Mouse (Mus musculus) limb, embryonic 11.5 days (tissue): ENCODE results near the gene Rpl35. TPM values are rescaled to one million over a fixed set of nuclear protein-coding genes. Genes with fewer than 3 reads are reported as not detected.

ENCODE experiments used
- ATAC-seq: fragments of 200-750 bp; cut with Nextera tagmentation; 2 replicates; pipeline ENCODE4 v1.8.0; 2017; ENCODE audit warnings: low read depth; ENCODE audit not compliant: insufficient number of reproducible peaks, low FRiP score, low TSS enrichment
- DNase-seq: peaks from one replicate; pipeline ENCODE4 v3.0.0-alpha.2; 2015; ENCODE audit warnings: low spot score
- H3K27ac ChIP-seq: fragments of 300-500 bp; sonication (generic); replicated peaks from 2 replicates; pipeline ENCODE4 v1.5.1; 2014; ENCODE audit warnings: low read depth, mild to moderate bottlenecking, low read length
- H3K27me3 ChIP-seq: fragments of 300-500 bp; sonication (generic); 2 replicates; pipeline ENCODE4 v1.6.1; 2014; ENCODE audit warnings: mild to moderate bottlenecking, low read length, mixed read lengths; ENCODE audit not compliant: control insufficient read depth, insufficient read depth
- H3K36me3 ChIP-seq: fragments of 300-500 bp; sonication (generic); 2 replicates; pipeline ENCODE4 v1.6.1; 2014; ENCODE audit warnings: mild to moderate bottlenecking, low read length, moderate library complexity, mixed read lengths; ENCODE audit not compliant: control insufficient read depth, insufficient read depth
- H3K4me1 ChIP-seq: fragments of 300-500 bp; sonication (generic); 2 replicates; pipeline ENCODE4 v1.6.1; 2014; ENCODE audit warnings: low read length, mixed read lengths; ENCODE audit not compliant: control insufficient read depth, insufficient read depth
- H3K4me2 ChIP-seq: fragments of 300-500 bp; sonication (generic); 2 replicates; pipeline ENCODE4 v1.6.1; 2014; ENCODE audit warnings: low read depth, mild to moderate bottlenecking, moderate library complexity; ENCODE audit not compliant: severe bottlenecking
- H3K4me3 ChIP-seq: fragments of 300-500 bp; sonication (generic); 2 replicates; pipeline ENCODE4 v1.5.1; 2014; ENCODE audit warnings: low read depth, low read length
- H3K9ac ChIP-seq: fragments of 300-500 bp; sonication (generic); 2 replicates; pipeline ENCODE4 v1.6.1; 2014; ENCODE audit warnings: mild to moderate bottlenecking, low read length
- H3K9me3 ChIP-seq: fragments of 300-500 bp; sonication (generic); 2 replicates; pipeline ENCODE4 v1.6.1; 2016; ENCODE audit warnings: low read length; ENCODE audit not compliant: control insufficient read depth
- WGBS: fragments of 180-500 bp; shearing (Covaris S2); extraction: QIAGEN DNeasy Blood & Tissue Kit; methylation state at CpG from one replicate; pipeline ENCODE4 v1.1.7; 2014; 5-methylcytosine and 5-hydroxymethylcytosine counted together
- polyA plus RNA-seq: library from polyadenylated mRNA; unstranded; fragments of >200 nt; fragmentation: Nextera tagmentation; extraction: Ambion mirVana; gene quantifications from 2 replicates; pipeline ENCODE4 v1.2.1, GENCODE M21; 2014

The Rpl35 gene
- polyA plus RNA-seq, 1 experiment from 2014 or later, result 1,159 TPM

GRCm38 (mm10) chr2:38988929-38989328, 16.5 kb downstream of the Rpl35 start:
- H3K27me3 ChIP-seq, result no peaks in the 10 kb centered on the region
- H3K36me3 ChIP-seq, result no peaks in the 10 kb centered on the region
- no peak for ATAC-seq
- no peak for DNase-seq
- H3K4me3 ChIP-seq, result no peak overlapping the region
- no peak overlapping the region for H3K27ac ChIP-seq
- H3K9me3 ChIP-seq, result no peaks in the 10 kb centered on the region
- H3K9ac ChIP-seq, result no peak overlapping the region
- no peaks in the 10 kb centered on the region for H3K4me1 ChIP-seq
- H3K4me2 ChIP-seq, result no peak overlapping the region
- WGBS, result 87% methylated on average over 2 of the region's 2 CpGs

- 75% methylated on average over 6 of the region's 6 CpGs for WGBS
- no peaks in the 10 kb centered on the region for H3K36me3 ChIP-seq
- H3K4me1 ChIP-seq, result no peaks in the 10 kb centered on the region
- no peaks in the 10 kb centered on the region for H3K9me3 ChIP-seq
- ATAC-seq (no peak), DNase-seq (no peak)
- no peak overlapping the region for H3K27ac ChIP-seq
- H3K9ac ChIP-seq, result no peak overlapping the region
- no peak overlapping the region for H3K4me3 ChIP-seq
- H3K27me3 ChIP-seq, result no peaks in the 10 kb centered on the region
- no peak overlapping the region for H3K4me2 ChIP-seq
Observed at GRCm38 (mm10) chr2:38987803-38988510, 17.5 kb downstream of the Rpl35 start.

GRCm38 (mm10) chr2:38987371-38987770, 18.1 kb downstream of the Rpl35 start:
- H3K9me3 ChIP-seq, result no peaks in the 10 kb centered on the region
- DNase-seq, result no peak
- no peak overlapping the region for H3K27ac ChIP-seq
- ATAC-seq, result no peak
- H3K36me3 ChIP-seq, result no peaks in the 10 kb centered on the region
- H3K4me1 ChIP-seq, result no peaks in the 10 kb centered on the region
- no peak overlapping the region for H3K4me2 ChIP-seq
- WGBS, result 65% methylated on average over 1 of the region's 1 CpGs
- no peak overlapping the region for H3K4me3 ChIP-seq
- no peak overlapping the region for H3K9ac ChIP-seq
- H3K27me3 ChIP-seq, result no peaks in the 10 kb centered on the region

DNA sequence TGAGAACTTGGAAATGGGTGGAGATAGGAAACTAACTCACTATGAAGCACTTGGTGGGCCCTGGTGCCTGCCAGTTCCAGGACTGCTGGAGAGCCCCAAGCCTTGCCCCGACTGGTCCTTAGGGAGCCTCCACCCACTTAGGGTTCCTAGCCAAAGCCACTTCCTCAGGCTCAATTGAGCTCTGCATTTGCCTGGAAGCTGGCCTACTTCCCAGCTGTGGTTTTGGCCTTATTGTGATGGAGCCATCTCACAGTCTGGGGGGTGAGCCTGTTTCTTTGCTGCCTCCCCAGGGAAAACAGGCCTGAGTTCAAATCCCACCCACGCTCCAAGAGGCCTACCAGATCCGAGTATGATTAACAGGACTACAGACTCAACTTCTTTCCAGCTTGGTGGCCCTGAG, 18.8 kb downstream of the Rpl35 start:
- no peak for ATAC-seq
- no peaks in the 10 kb centered on the region for H3K9me3 ChIP-seq
- WGBS, result 93% methylated on average over 3 of the region's 3 CpGs

DNA sequence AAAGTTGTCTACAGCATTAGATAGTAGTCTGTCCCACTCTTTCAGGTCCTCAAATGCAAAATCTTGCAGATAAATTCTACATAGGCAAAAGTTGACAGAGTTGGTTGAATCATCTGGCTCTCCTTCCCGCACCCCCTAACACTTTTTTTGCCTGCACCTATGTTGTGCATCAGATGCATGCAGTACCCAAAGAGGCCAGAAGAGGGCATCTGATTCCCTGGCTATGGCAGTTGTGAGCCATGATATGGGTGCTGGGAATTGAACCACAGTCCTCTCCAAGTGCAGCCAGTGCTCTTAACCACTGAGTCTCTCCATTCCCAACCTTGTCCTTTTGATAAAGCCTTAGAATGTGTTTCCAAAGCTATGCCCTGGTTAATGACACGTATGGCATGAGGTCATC, 22.0 kb downstream of the Rpl35 start:
- ATAC-seq, result no peak
- WGBS, result 98% methylated on average over 2 of the region's 2 CpGs
- no peak overlapping the region for H3K9ac ChIP-seq

More for the DNA sequence above, 18.8 kb downstream of the Rpl35 start:
- H3K27me3 ChIP-seq, result no peaks in the 10 kb centered on the region
- no peak overlapping the region for H3K4me2 ChIP-seq
- H3K4me1 ChIP-seq, result no peaks in the 10 kb centered on the region
- no peak for DNase-seq
- no peak overlapping the region for H3K27ac ChIP-seq
- no peaks in the 10 kb centered on the region for H3K36me3 ChIP-seq
- H3K9ac ChIP-seq, result no peak overlapping the region
- no peak overlapping the region for H3K4me3 ChIP-seq

DNA sequence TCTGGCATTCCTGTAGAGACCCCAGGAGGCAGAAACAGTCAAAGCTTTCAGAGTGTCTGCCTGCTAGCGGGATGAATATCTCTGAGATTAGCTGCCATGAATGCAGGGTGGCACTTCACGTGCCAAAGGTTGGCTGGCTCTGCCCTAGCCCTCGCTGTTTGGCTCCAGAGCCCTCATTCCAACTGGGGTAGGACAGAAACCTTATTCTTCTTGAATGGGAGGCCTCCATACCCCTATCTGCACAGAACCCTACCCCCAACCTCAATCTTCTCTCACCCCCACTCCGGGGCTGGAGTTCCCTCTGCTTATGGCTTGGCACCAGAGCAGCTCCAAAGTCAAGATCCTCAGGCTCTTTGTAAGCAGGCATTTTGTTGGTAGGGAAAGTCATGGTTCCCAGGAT, 27.6 kb downstream of the Rpl35 start:
- Histone ChIP-seq H3K9ac (no peak overlapping the region), H3K4me3 (no peak overlapping the region), H3K4me1 (no peaks in the 10 kb centered on the region), H3K27ac (no peak overlapping the region), H3K4me2 (no peak overlapping the region), H3K27me3 (no peaks in the 10 kb centered on the region), H3K36me3 (no peaks in the 10 kb centered on the region), H3K9me3 (no peaks in the 10 kb centered on the region)
- ATAC-seq (no peak), DNase-seq (no peak)
- WGBS, result 80% methylated on average over 4 of the region's 4 CpGs

More for the DNA sequence above, 22.0 kb downstream of the Rpl35 start:
- no peak for DNase-seq
- Histone ChIP-seq H3K9me3 (no peaks in the 10 kb centered on the region), H3K4me1 (no peaks in the 10 kb centered on the region), H3K36me3 (no peaks in the 10 kb centered on the region), H3K4me2 (no peak overlapping the region), H3K4me3 (no peak overlapping the region), H3K27ac (no peak overlapping the region), H3K27me3 (no peaks in the 10 kb centered on the region)

- 82% methylated on average over 21 of the region's 21 CpGs for WGBS
Observed at GRCm38 (mm10) chr2:38975941-38976805, 29.3 kb downstream of the Rpl35 start.

GRCm38 (mm10) chr2:38975181-38975580, 30.2 kb downstream of the Rpl35 start:
- Histone ChIP-seq H3K4me1 (no peaks in the 10 kb centered on the region), H3K27me3 (no peaks in the 10 kb centered on the region), H3K4me3 (no peak overlapping the region), H3K27ac (no peak overlapping the region), H3K9me3 (no peaks in the 10 kb centered on the region), H3K36me3 (no peaks in the 10 kb centered on the region), H3K9ac (no peak overlapping the region), H3K4me2 (no peak overlapping the region)
- ATAC-seq (no peak), DNase-seq (no peak)
- WGBS, result 69% methylated on average over 3 of the region's 3 CpGs

More at GRCm38 (mm10) chr2:38975941-38976805, 29.3 kb downstream of the Rpl35 start:
- no peak overlapping the region for H3K4me2 ChIP-seq
- no peak overlapping the region for H3K9ac ChIP-seq
- ATAC-seq, result no peak
- no peaks in the 10 kb centered on the region for H3K27me3 ChIP-seq
- no peaks in the 10 kb centered on the region for H3K4me1 ChIP-seq
- H3K27ac ChIP-seq, result no peak overlapping the region
- no peak for DNase-seq
- H3K9me3 ChIP-seq, result no peaks in the 10 kb centered on the region
- H3K36me3 ChIP-seq, result no peaks in the 10 kb centered on the region
- no peak overlapping the region for H3K4me3 ChIP-seq
